Mouse (Mus musculus) cerebellum, adult 11 months (tissue): Measurements from ENCODE around the gene Spaca9.
A peak's percentile ranks its signal among the peaks of the same experiment; 100 is the strongest.

Experiments used
- DNase-seq: peaks from one replicate; pipeline ENCODE4 v3.0.0; 2022

Spaca9 gene

DNA sequence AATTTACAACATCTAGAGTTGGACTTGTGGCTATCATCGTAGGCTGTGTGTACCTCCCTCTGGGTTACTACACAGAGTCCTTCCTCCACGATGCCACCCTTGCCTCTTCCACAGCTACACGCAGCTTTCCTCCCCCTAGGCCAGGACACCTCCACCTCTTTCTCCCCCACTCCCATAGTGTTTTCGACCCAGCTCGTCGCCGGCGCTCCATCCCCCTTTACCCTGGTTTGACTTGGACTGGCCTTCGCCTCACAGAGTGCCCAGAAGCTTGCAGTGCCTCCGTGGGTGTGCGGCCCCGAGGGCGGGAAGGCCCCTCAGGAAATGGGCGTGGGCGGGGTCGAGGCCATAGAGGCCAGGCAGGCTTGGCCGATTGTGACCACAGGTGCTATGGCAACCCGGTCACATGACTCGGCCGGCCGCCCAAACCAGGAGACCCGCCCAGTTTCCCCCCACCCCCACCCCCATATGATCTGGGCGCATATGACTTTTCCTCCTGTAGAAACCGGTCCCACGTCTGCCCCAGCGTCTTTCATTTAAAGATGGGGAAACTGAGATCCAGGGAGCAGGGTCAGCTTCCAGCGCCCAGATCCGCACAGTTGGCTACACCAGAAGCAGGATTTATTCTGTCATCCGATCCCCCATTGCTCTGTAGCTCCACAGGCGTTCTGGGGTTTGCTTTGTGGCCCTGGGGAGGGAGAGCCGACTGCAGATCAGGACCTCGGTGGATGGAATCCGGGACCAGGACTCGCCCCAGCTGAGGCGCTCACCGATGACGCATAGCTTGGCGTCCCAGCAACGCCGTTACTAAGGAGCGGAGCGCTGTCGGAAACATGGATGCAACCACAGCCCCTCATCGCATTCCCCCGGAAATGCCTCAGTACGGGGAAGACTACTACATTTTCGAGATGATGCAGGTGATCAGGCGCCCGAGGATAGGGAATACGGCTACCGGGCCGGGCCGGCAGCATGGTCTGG lies at the start of gene Spaca9, which contains the start of gene Ak8:
TSS of gene Spaca9 (minus strand) at position 367 of the 975 bp plus-strand sequence.
TSS of gene Ak8 (plus strand) at position 804 of the 975 bp plus-strand sequence.
- peak; percentile 42 for DNase-seq

DNA sequence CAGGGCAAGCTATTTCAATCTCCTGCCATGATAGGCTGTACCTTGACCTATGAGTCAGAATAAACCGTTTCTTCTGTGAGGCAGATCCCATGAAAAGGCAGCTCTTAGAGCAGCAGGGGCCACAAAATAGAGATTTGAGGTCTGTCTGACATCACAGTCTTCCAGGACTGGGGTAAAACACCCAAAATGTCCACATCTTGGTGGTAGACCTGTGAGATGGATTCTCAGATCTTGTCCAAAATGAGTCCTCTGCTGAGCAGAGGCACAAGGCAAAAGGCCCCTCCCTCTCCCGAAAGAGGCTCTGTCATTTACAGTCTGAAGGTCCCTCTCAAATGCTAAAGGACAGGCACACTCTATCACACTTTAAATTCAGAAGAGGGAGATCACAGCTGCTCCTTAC lies 48.2 kb upstream of the Spaca9 start:
- DNase-seq: no peak

DNA sequence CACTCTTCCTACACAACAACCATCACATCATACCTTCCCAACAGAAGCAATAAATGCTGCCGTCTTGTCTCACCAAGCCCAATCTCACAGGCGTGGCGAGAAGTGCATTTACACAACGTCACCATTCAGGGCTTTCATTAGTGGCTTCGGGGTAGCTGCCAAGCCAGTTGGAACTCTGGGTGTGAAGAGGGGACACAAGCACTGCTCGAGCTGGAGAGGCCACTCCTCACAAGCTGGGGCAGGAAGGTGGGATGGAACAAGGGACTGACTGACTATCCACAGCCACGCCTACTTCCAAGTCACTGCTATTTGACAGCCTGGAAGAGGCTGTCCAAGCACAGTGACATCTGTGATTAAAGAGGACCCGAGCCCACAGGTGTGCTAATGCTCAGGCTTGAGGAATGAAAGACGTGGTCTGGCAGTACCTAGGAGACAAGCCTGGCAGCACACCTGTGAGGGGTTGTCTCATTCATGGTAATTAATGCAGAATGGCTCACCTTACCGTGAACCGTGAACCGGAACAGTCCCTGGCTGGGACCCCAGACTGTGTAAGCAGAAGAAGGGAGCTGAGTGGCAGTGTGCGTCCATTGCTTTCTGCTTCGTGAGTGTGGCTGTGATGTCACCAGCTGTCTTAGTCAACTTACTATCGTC lies 47.3 kb upstream of the Spaca9 start:
- DNase-seq: no peak

DNA sequence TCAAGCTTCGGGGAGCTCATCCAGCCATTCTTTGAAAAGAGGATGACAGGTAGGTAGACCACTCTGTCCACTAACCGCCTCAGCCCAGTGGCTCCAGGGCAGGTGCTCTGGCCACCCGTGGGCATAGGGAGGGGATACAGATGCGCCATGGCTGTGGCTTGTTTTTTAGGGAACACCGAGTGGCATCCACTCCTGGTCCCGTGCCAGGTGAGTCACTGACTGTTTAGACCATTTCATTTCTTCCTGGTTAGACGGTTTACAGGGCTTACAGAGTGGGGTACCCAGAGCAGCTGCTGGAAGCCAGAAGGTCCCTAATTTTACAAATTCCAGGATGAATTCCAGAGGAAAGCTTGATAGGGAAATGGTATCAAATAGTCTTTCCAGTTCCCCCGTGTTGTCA lies 43.2 kb upstream of the Spaca9 start:
- no peak for DNase-seq

DNA sequence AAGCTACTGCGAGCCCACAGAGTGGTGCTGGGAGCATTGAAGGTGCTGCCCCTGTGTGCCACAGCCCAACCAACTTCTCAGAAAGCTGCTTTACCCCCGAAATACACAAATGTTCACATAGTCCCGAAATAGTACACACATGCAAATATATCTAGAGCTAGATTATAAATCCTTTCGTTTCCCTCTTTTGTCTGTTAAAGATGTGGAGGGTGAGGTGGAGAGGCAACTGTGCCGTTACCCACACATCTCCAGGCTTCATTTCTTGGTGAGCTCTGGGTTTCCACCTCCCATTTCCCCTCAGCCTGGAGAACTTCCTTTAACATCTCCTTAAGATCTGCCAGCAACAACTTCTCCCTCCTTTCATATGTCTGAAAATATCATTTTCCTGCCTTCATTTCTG lies 40.6 kb upstream of the Spaca9 start:
- DNase-seq: no peak

DNA sequence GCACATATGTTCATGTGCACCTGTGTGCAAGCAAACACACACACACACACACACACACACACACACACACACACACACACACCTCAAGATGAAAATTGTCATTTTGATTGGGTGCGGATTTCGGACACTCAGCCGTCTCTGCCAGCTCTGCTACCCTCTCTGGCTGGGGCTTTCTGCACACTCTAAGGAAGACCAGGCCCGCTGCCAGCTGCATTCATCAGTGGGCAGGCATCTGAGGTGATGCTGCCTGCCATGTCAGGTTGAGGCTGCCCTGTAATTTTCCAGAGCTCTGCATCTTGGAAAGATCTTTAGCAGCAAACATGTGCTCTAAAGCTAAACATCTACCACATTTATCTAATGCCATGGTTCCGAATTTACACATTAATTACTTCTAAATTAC lies 37.6 kb upstream of the Spaca9 start:
- DNase-seq: no peak

DNA sequence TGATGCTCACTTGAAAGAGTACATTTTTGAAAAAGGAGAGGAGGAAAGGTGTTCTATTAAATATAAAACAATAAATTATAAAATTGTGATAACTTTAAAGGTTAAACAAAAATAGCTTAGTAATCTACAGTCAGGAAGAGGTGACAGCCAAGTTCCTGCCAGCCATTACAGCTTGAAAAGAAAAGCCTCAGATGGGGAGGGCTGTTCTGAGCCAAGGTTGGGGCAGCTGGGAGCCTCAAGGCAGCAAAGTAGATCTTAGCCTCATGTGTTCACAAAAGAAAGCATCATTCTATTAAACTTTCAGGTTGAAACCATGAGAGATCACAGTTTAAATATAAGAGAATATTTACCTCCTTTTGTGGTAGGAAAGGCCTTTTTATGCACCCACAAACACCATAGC lies 31.1 kb upstream of the Spaca9 start:
- DNase-seq: no peak

DNA sequence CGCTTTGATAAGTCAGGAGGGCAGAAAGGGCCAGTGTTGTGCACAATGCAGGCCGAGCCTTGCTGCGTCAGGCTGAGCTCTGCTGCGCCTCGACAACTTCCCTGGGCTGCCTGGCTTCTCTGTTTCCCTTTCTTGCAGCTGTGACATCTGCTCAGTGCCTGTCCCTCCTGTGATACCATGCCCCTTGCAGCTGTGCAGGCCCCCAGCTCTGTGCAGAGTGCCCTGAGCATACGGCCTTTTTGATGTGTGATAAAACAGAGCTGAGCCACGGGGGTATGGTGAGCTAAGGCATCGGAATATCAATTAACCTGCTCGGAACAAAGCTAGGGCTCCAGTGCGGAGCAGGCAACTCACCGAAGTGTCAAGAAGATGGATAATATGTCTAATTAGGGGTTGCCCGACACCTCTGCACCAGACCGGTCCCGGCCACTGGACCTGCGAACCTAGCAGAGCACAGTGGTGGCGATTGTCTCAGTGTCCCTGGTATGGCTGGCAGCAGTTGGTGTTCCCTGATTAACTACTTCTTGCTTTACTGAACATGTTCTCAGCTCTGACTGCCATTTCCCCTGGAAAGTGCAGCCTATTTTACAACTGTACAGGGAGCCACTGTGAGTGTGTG lies 28.4 kb upstream of the Spaca9 start:
- DNase-seq: no peak

DNA sequence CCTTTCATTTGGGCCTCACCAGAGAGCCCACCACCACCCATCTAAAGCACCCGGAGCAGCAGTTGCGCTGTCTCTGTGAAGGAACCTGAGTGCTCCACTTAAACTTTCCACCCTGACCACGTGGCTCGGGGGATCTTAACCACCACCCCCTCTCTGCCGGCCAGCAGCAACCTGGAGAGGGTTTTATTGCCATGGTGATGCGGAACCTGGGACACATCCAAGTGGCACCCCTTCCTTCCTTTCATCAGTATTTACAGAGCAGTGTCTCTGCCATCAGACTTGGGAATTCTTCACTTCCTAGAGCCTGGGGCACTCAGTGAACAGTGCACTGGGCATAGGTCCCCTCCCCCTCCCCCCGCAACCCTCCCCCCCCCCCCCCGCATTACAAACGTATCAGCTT lies 24.4 kb upstream of the Spaca9 start:
- DNase-seq: no peak

DNA sequence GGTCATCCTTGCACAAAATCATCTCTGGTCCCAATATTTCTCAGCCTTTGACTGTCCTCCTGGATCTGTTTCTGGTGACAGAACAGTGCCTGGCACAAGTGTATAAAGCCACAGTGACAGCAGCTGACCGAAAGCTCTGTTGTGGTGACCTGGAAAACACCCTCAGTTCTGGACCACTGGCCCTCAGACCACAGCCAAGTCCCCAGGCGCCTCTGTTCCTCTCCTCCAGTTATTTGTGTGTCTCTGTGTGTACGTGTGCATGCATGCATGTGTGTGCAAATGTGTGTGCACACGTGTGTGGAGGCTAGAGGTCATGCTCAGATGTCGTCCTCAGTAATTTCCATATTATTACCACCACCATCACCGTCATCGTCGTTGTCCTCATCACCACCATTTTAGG lies 22.9 kb upstream of the Spaca9 start:
- no peak for DNase-seq

DNA sequence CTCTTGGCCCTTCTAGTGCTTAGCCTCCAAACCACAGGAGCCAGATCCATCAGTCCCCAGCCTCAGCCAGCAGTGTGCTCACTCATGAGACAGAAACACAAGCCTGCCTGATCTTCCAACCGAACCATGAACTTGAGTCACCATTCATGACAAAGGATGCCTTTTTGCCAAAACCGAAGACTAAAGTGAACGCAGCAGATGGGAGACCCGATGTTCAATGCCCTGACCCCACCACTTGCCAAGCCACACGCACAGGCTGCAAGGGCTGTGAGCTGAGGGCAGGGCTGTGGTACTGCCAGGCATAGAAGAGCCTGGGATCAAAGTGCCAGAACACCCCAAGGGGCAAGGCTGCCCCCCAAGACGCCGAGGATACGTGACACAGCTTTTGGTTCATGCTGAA lies 13.5 kb upstream of the Spaca9 start:
- no peak for DNase-seq

DNA sequence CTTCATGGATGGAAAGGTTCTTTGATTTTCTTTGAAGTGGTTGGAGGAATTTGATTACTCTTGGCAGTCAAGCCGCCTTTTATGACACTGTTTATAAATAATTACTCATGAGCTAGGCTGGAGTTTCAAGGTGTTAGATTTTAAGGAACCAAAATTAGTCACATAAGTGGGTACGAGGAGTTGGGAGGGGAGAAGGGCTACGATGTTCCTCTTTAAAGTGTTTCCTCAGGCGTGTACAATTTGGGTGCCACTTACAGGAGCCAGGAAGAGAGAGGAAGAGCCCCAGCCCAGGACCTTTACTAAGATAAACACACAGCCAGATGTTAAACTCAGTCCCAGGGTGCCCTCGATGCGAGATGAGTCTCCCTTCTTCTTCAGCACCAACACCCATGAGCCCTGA lies 7.3 kb upstream of the Spaca9 start:
- no peak for DNase-seq

DNA sequence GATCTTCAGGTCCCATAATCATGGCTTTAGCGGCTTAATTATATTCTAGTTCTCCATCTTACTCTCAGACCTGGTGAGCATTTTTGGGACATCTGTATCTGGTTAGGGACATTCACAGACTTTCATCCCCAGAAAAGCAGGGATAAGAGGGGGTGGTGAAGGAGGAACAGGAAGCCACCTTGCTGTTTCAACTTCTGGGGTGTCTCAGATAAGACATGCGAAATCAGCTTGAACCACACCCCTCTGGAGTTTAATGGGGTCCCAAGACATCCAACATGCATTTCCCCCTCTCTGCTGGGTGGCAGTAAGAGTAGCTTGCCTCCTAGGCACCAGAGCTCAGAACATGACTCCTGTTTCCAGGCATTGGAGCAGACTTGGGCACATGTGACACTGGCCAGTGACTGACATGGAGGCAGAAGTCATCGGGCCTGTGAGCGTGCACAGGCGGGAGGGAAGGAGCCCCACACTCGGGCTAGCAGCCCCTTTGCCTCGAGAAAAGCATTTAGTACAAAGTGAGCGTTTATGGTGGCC lies 6.6 kb upstream of the Spaca9 start:
- no peak for DNase-seq

DNA sequence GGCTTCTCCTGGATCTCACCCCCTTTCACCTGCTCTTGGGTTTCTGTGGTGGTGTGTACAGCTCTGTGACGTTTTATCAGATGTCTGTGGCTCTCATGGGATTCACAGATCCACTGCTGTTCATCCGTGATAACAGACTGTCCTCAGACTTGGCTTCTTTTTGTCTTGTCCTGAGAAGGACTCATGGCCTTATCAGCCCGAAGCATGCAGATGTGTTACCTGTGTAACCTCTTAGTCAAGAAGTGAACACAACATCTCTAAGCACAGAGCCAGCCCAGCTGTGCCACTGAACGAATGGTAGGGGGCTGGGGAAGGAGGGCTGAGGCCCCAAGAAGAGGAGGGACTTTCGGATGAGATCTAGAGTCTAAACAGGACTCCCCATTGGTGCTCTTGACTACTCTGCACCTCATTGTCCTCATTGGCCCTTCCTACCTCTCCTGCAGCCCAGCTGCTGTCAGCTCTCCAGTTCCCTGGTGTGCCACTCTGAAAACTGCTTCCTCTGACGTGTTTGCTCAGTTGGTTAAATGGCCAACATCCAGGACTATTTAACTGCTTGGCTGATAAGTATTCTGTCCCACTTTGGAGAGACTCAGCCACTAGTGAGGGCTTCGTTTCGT lies 2.2 kb upstream of the Spaca9 start:
- no peak for DNase-seq

DNA sequence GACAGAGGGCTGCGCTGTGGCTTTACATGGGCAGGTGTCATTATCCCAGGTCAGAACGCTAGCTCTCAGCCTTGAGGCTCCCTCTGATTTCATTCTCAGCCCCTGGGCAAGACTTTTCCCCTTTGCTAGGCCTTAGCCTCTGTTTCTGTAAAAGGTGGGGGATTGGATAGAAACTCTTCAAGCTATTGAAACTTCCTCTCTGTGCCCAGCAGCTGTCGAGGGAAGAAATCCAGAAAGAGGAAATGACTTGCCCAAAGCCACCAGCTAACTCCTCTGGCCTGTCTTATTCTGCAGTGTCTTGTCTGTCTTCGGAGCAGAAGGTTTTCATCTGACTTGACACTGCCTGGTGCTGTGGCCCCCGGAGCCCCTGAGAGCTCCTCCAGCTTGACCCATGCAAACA lies 961 bp downstream of the Spaca9 start:
- no peak for DNase-seq

DNA sequence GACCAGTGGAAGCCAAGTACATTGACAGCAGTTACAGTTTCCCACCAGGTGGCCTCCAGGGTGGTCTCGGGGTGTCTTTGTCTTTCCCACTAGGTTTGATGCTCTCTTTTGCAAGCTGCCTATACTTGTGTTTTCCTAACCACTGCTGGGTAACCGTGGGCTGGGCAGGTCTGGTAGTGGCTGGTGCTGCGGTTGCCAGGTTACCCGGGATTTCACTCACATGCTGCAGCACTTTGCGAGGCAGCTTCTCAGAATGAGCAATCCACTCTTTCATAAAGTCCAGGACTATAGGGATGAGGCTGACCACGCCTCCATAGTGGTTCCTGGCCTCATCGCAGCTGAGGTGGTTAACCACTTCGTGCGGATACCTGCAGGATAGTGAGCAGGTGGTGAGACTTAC lies 6.8 kb downstream of the Spaca9 start:
- DNase-seq: no peak

DNA sequence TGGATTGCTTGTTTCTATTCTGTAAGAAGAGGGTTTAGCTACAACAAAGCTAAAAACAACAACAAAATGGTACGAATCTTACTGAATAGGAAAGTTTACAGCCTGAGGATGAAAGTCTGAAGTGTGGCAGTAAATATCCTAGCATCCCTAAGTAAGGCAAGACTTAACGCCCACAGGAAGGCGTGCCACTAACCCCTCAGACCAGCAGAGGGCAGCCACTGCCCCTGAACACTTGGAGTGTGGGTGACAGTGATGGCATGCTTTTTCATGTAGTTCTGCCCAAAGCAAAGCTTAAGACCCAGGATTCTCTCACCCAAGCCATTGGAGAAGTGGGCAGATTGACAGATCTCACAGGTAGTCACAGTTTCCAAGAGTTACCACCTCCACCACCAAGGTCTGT lies 11.1 kb downstream of the Spaca9 start:
- no peak for DNase-seq

DNA sequence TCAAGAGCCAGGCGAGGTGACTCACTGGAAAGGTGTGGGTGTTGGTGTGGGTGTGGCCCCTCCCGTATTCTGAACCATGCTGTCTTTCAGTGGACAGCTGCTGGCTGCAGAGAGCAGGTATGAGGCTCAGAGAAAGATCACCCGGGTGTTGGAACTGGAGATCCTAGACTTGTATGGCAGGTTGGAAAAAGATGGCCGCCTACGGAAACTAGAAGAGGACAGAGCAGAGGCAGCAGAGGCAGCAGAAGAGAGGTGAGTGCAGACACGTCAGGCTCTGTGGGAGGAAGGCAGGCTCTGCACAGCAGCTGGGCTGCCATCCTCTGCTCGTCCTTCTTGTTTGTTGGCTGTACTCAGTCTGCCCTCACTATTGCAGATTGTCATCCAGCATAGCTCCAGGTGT lies 13.6 kb downstream of the Spaca9 start:
- no peak for DNase-seq

DNA sequence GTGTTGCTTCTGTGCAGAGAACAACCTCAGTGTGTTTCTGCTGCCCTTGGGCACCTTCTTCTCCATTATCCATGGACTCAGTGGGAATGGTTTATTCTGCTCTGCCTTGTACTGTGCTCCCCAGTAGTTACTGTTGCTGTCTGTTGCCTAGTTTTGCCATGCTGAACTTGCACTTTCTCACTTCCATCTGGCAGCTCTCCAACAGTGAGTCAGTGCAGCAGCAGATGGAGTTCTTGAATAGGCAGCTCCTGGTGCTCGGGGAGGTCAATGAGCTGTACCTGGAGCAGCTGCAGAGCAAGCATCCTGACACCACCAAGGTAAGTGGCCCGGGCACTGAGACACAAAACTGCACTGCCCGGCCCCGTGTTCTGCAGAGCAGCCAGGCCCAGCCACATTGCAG lies 17.8 kb downstream of the Spaca9 start:
- no peak for DNase-seq

DNA sequence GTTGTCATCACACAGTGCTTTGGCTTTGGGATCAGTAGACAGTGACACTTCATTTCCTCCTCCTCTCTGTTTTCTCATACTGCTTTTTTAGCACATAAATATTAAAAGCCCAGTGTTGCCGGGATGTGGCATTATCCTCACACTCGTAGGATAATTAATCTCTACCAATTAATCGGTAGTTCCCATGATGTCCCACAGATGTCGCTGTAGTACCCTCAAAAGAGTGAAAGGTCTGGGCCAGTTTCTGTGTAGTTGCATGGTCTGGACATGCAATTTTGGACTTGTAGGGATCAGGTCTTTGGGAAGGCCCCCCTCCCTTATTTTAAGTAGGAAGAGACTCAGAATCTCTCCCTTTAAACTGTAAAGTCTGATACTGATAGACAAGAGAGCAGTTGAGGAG lies 18.8 kb downstream of the Spaca9 start:
- DNase-seq: no peak

DNA sequence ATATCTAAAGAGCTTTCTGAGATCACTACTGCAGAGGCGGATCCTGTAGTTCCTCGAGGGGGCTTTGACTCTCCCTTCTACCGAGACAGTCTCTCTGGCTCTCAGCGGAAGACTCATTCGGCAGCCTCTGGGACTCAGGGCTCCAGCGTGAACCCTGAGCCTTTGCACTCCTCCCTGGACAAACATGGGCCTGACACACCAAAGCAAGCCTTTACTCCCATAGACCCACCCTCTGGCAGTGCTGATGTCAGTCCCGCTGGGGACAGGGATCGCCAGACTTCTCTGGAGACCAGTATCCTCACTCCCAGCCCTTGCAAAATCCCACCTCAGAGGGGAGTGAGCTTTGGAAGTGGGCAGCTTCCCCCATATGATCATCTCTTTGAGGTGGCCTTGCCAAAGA lies 23.5 kb downstream of the Spaca9 start:
- no peak for DNase-seq

DNA sequence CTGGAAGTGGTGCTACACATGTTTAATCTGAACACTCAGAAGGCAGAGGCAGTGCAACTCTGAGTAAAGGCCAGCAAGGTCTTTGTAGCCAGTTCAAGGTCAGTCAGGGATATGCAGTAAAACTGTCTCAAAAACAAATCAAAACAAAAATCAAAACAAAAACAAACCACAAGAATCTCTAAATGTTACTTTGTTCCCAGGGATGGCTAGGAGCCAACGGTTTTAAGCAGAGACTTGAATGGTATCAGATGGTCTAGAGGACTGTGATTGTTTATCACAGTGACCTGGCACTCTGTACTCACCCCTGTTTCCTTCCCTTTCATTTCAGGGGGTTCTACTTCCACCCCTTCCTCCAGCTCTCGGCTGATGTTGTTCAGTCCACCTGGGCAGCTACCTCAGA lies 28.1 kb downstream of the Spaca9 start:
- no peak for DNase-seq

DNA sequence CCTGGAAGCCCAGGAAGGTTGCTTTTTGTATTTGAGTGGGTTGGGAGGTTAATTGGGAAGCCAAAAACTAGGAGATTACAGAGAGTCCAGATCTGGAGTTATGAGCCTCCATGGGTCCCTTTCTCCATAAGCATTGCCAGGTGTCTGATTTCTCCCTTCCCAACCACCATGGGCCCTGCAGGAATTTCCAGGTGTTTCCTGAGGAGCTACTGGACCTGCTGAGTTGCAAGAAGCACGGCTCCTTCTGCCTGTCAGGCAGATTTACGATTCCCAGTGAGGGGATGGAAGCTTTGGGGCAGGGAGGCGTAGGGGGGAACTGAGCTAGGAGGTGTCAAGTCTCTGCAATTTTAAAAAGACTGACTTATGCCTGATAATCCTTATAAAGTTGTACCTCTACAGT lies 33.7 kb downstream of the Spaca9 start:
- no peak for DNase-seq
